Mouse (Mus musculus) limb, embryonic 10.5 days (tissue): ENCODE measurements around the gene Scg3. TPM values are rescaled to one million over a fixed set of nuclear protein-coding genes. Genes with fewer than 3 reads are reported as not detected.
"Not testable (repeated sequence)": the region's sequence is repeated elsewhere in the genome, so short reads cannot be mapped to it uniquely, and the experiment has no call there.

Experiments used
- DNase-seq: peaks from one replicate; pipeline ENCODE4 v3.0.0-alpha.2; 2017; ENCODE audit warnings: low spot score
- H3K27ac ChIP-seq: fragments of 300-500 bp; sonication (generic); 2 replicates; pipeline ENCODE4 v1.5.1; 2016; ENCODE audit warnings: mild to moderate bottlenecking
- H3K27me3 ChIP-seq: fragments of 300-500 bp; sonication (generic); 2 replicates; pipeline ENCODE4 v1.6.1; 2016; ENCODE audit warnings: low read depth, mild to moderate bottlenecking; ENCODE audit not compliant: poor library complexity, severe bottlenecking
- H3K36me3 ChIP-seq: fragments of 300-500 bp; sonication (generic); 2 replicates; pipeline ENCODE4 v1.6.1; 2016; ENCODE audit warnings: mild to moderate bottlenecking, moderate library complexity
- H3K4me1 ChIP-seq: fragments of 300-500 bp; sonication (generic); 2 replicates; pipeline ENCODE4 v1.6.1; 2016
- H3K4me3 ChIP-seq: fragments of 300-500 bp; sonication (generic); 2 replicates; pipeline ENCODE4 v1.5.1; 2016; ENCODE audit warnings: mild to moderate bottlenecking, moderate library complexity
- H3K9me3 ChIP-seq: fragments of 300-500 bp; sonication (generic); replicated peaks from 2 replicates; pipeline ENCODE4 v1.6.1; 2016; ENCODE audit warnings: mild to moderate bottlenecking
- WGBS: fragments of 180-500 bp; shearing (Covaris S2); methylation state at CpG from one replicate; pipeline ENCODE4 v1.1.7; 2016; 5-methylcytosine and 5-hydroxymethylcytosine counted together
- polyA plus RNA-seq: library from polyadenylated mRNA; unstranded; fragments of >200 nt; fragmentation: Nextera tagmentation; extraction: Ambion mirVana; gene quantifications from 2 replicates; pipeline ENCODE4 v1.2.1, GENCODE M21; 2016

Scg3 gene
- polyA plus RNA-seq, 1 experiment from 2014 or later: not detected

GRCm38 (mm10) chr9:75619761-75620160, 64.1 kb downstream of the Scg3 start:
- not testable (repeated sequence) for H3K4me3 ChIP-seq, H3K4me1 ChIP-seq, H3K36me3 ChIP-seq, H3K27ac ChIP-seq, H3K9me3 ChIP-seq, DNase-seq
- H3K27me3 ChIP-seq: peaks cover 10% of the 10 kb centered on the region; the same call in 1 of the 2 replicates
- WGBS: 83% methylated on average over 2 of the region's 2 CpGs

DNA sequence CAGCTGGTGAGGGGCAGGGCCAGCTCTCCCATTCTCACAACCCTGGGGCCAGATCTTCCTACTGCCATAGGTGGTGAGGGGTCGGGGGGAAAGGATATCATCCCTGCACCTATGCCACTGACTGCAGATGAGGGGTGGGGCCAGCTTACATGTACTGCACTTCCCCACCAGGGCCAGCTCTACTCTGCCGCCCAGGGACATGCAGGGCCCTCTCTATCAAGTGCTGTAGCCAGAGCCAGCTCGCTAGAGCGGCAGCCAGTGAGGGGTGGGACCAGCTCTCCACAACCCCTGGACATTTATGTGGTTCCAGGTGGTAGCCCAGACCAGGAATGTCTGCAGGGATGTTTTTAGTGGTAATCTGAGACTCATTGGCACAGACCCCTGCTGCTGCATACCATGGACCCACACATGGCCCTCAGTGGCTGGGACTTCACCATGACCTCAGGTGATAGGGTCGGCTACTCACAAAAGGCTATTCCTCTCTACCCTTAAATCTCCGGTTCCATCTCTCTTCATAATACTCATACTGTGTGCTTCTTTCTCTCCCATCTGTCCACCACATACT, 64.9 kb downstream of the Scg3 start:
- peaks cover 4% of the 10 kb centered on the region; the same call in 1 of the 2 replicates for H3K27me3 ChIP-seq
- DNase-seq: no peak
- no peaks in the 10 kb centered on the region for H3K36me3 ChIP-seq
- 86% methylated on average over 6 of the region's 6 CpGs for WGBS
- H3K4me3 ChIP-seq: no peak overlapping the region
- no peak overlapping the region for H3K27ac ChIP-seq
- H3K9me3 ChIP-seq: no peaks in the 10 kb centered on the region
- peaks cover 9% of the 10 kb centered on the region for H3K4me1 ChIP-seq

GRCm38 (mm10) chr9:75616560-75616959, 67.3 kb downstream of the Scg3 start:
- H3K27me3 ChIP-seq: no peaks in the 10 kb centered on the region
- WGBS: 77% methylated on average over 3 of the region's 3 CpGs
- peaks cover 9% of the 10 kb centered on the region for H3K4me1 ChIP-seq

GRCm38 (mm10) chr9:75610571-75611493, 73.0 kb downstream of the Scg3 start, which contains the start of gene Tmod2:
Gene Tmod2 (minus strand): TSS chr9:75611325.
- Histone ChIP-seq H3K27ac (peak within 1 kb of the TSS; percentile 86), H3K4me3 (peak within 1 kb of the TSS; percentile 82), H3K27me3 (no peaks in the 10 kb centered on the region), H3K36me3 (no peaks in the 10 kb centered on the region), H3K4me1 (peaks cover 10% of the 10 kb centered on the region), H3K9me3 (no peaks in the 10 kb centered on the region)
- WGBS: under 1% methylated on average over 74 of the region's 74 CpGs
- DNase-seq: peak; percentile 87

More at GRCm38 (mm10) chr9:75616560-75616959, 67.3 kb downstream of the Scg3 start:
- Histone ChIP-seq H3K4me3 (no peak overlapping the region), H3K36me3 (no peaks in the 10 kb centered on the region), H3K27ac (no peak overlapping the region), H3K9me3 (no peaks in the 10 kb centered on the region)
- no peak for DNase-seq

DNA sequence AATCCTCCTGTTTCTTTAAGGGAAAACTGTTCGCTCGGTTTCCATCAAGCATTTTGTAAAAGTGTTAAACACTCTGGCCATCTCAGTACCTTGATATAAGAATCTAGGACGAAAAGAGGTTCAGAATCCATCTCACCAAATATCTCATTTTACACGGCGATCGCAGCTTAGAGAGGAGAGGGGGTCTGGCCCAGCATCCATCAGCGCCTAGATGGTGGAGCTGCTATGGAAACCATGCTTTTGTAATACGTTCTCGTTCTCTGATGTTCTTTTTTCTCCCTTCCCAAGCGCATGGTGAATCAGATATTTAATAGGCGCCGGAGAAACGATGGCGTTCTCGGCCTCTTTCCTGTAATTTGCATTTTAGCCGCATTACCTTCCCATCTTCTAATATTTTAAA, 73.9 kb downstream of the Scg3 start:
- WGBS: 28% methylated on average over 16 of the region's 16 CpGs

GRCm38 (mm10) chr9:75609505-75609904, 74.4 kb downstream of the Scg3 start:
- Histone ChIP-seq H3K36me3 (peaks cover 3% of the 10 kb centered on the region; the same call in 1 of the 2 replicates), H3K4me3 (no peak overlapping the region), H3K9me3 (no peaks in the 10 kb centered on the region), H3K27ac (no peak overlapping the region), H3K27me3 (no peaks in the 10 kb centered on the region), H3K4me1 (peaks cover 10% of the 10 kb centered on the region)
- 78% methylated on average over 1 of the region's 1 CpGs for WGBS
- no peak for DNase-seq

More for the DNA sequence above, 73.9 kb downstream of the Scg3 start:
- H3K9me3 ChIP-seq: no peaks in the 10 kb centered on the region
- H3K4me1 ChIP-seq: peaks cover 10% of the 10 kb centered on the region
- H3K27ac ChIP-seq: no peak overlapping the region
- DNase-seq: no peak
- H3K36me3 ChIP-seq: no peaks in the 10 kb centered on the region
- H3K4me3 ChIP-seq: peak overlapping the region; percentile 82
- no peaks in the 10 kb centered on the region for H3K27me3 ChIP-seq

GRCm38 (mm10) chr9:75607496-75607895, 76.4 kb downstream of the Scg3 start:
- no peak overlapping the region for H3K27ac ChIP-seq
- peaks cover 3% of the 10 kb centered on the region; the same call in 1 of the 2 replicates for H3K36me3 ChIP-seq
- H3K27me3 ChIP-seq: no peaks in the 10 kb centered on the region
- no peak overlapping the region for H3K4me3 ChIP-seq
- no peaks in the 10 kb centered on the region for H3K9me3 ChIP-seq
- DNase-seq: no peak
- 93% methylated on average over 4 of the region's 4 CpGs for WGBS
- peaks cover 10% of the 10 kb centered on the region for H3K4me1 ChIP-seq

DNA sequence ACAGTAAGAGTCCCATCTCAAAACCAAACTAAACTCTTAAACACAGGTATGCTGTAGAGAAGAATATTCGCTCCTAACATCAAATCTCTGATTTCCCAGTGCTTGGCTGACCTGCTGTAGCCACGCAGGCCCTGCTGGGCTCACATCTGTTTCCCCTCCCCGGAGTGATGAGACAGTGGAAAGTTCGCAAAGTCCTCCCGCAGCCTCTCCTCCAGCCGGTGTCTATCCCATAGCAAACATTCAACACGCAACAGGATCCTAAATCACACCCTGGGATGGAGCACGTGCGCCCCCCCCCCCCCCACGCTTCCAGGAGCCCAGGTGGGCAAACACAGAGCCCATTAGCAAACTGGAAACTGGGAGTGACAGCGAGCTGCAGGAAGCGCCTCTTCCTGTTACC, 82.3 kb downstream of the Scg3 start:
- no peak overlapping the region for H3K27ac ChIP-seq
- no peak overlapping the region for H3K4me3 ChIP-seq
- no peaks in the 10 kb centered on the region for H3K27me3 ChIP-seq
- no peaks in the 10 kb centered on the region for H3K9me3 ChIP-seq
- no peak for DNase-seq
- peaks cover 3% of the 10 kb centered on the region; the same call in 1 of the 2 replicates for H3K36me3 ChIP-seq
- WGBS: 50% methylated on average over 12 of the region's 12 CpGs
- H3K4me1 ChIP-seq: peaks cover 6% of the 10 kb centered on the region; the same call in 1 of the 2 replicates

- 77% methylated on average over 7 of the region's 7 CpGs for WGBS
- DNase-seq: no peak
- H3K9me3 ChIP-seq: no peaks in the 10 kb centered on the region
- H3K4me1 ChIP-seq: peaks cover 6% of the 10 kb centered on the region; the same call in 1 of the 2 replicates
- peaks cover 3% of the 10 kb centered on the region; the same call in 1 of the 2 replicates for H3K36me3 ChIP-seq
- H3K27ac ChIP-seq: no peak overlapping the region
- no peak overlapping the region for H3K4me3 ChIP-seq
- no peaks in the 10 kb centered on the region for H3K27me3 ChIP-seq
Observed at GRCm38 (mm10) chr9:75600166-75600934, 83.5 kb downstream of the Scg3 start.

DNA sequence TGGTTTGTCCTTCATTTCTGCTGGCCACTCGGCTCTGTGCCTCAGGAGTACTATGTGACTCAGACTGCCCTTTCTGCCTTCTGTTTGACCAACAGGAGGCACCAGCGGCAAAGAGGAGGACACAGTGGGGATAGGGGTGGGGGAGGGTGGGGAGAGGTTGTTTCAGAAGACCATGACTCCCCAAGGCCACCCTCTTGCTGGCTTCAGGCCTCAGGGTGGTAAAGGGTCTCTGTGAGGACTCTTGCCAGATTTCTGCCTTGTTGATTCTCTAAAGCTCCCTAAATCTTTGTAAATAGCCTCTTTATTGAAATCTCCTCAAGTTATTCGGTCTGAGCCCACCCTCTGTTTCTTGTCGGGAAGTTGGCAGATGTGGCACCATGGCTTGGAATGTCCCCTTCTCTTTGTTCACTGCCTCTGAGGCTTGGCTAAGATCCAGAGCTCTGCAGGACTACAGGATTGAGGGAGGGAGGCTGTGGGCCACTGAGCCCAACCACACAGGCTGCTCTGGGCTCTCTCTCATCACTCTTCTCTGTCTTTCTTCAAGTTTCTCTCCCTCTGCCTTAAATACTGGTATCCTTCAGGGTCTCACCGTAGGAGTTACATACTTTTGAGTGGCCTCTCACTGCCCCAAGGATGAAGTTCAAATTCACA, 84.5 kb downstream of the Scg3 start:
- Histone ChIP-seq H3K4me3 (no peak overlapping the region), H3K9me3 (no peaks in the 10 kb centered on the region), H3K27me3 (no peaks in the 10 kb centered on the region), H3K36me3 (0 out of 2 replicates have a peak, but pooled peaks cover under 1% of the 10 kb centered on the region), H3K27ac (no peak overlapping the region), H3K4me1 (peaks cover 6% of the 10 kb centered on the region; the same call in 1 of the 2 replicates)
- DNase-seq: no peak
- WGBS: 70% methylated on average over 5 of the region's 5 CpGs

DNA sequence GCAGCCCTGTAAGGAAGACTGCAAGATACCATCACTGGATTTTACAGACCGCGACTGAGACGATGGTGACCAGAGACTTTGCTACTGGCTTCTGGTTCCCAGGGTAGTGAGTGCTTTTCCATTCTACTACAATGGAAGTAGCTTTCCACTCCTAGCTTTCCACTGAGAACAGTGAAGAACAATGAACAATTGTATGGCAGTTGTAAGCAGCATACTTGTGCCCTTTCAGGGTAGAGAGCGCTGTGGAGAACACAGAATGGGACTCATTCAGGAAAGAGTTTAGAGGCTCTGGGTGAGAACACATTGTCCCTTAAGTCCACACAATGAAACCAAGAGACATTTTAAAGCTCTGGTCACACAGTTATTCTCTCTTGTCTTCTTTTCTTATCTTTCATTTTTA, 86.3 kb downstream of the Scg3 start:
- Histone ChIP-seq H3K9me3 (no peaks in the 10 kb centered on the region), H3K4me3 (no peak overlapping the region), H3K4me1 (peaks cover 6% of the 10 kb centered on the region; the same call in 1 of the 2 replicates), H3K36me3 (0 out of 2 replicates have a peak, but pooled peaks cover 4% of the 10 kb centered on the region), H3K27me3 (no peaks in the 10 kb centered on the region), H3K27ac (no peak overlapping the region)
- no peak for DNase-seq
- 94% methylated on average over 4 of the region's 4 CpGs for WGBS

DNA sequence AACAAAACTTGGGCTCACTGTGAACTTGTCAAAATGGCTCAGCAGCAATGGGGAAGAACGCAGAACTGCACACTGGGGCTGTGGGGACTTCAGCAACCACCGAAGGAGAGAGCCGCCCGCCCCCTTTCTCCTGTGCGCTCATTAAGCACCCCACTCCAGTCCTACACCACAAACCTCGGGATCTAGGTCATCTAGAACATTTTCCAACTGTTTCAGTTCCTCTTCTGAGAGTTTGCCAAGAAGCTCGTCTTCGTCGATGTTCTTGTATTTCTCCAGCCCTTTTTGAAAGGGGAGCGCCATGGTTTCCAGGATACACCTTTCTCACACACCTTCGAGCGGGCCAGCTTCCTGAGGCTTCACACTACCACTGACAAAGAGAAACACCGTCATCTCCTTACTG, 86.8 kb downstream of the Scg3 start:
- H3K4me3 ChIP-seq: no peak overlapping the region
- no peak for DNase-seq
- peaks cover 6% of the 10 kb centered on the region; the same call in 1 of the 2 replicates for H3K4me1 ChIP-seq
- no peaks in the 10 kb centered on the region for H3K9me3 ChIP-seq
- H3K36me3 ChIP-seq: peaks cover 8% of the 10 kb centered on the region; the same call in 1 of the 2 replicates
- no peak overlapping the region for H3K27ac ChIP-seq
- WGBS: 90% methylated on average over 13 of the region's 13 CpGs
- no peaks in the 10 kb centered on the region for H3K27me3 ChIP-seq
